Mouse (Mus musculus) lung, postnatal 14 days (tissue): ENCODE measurements around the gene Ltbp1.
"Not testable (repeated sequence)": the region's sequence is repeated elsewhere in the genome, so short reads cannot be mapped to it uniquely, and the experiment has no call there.

Experiments
- DNase-seq: peaks from one replicate; pipeline ENCODE4 v3.0.0; 2021

Gene Ltbp1

GRCm38 (mm10) chr17:75119422-75119821 is 114.1 kb downstream of the Ltbp1 start:
- DNase-seq = no peak

GRCm38 (mm10) chr17:75120071-75120470 is 114.7 kb downstream of the Ltbp1 start:
- no peak for DNase-seq

- no peak for DNase-seq
Observed at GRCm38 (mm10) chr17:75122584-75123282, 117.4 kb downstream of the Ltbp1 start.

GRCm38 (mm10) chr17:75128337-75128935 is 123.1 kb downstream of the Ltbp1 start:
- DNase-seq = peak; percentile 73

- no peak for DNase-seq
Observed at GRCm38 (mm10) chr17:75133983-75134382, 128.6 kb downstream of the Ltbp1 start.

GRCm38 (mm10) chr17:75139731-75140130 is 134.4 kb downstream of the Ltbp1 start:
- DNase-seq = no peak

GRCm38 (mm10) chr17:75142845-75143244 is 137.5 kb downstream of the Ltbp1 start:
- not testable (repeated sequence) for DNase-seq

GRCm38 (mm10) chr17:75143927-75144326 is 138.6 kb downstream of the Ltbp1 start:
- no peak for DNase-seq

GRCm38 (mm10) chr17:75147218-75147617 is 141.8 kb downstream of the Ltbp1 start:
- peak; percentile 31 for DNase-seq

- no peak for DNase-seq
Observed at GRCm38 (mm10) chr17:75151800-75152199, 146.4 kb downstream of the Ltbp1 start.

GRCm38 (mm10) chr17:75153088-75153487 is 147.7 kb downstream of the Ltbp1 start:
- no peak for DNase-seq

- no peak for DNase-seq
Observed at GRCm38 (mm10) chr17:75158385-75158784, 153.0 kb downstream of the Ltbp1 start.

- DNase-seq = no peak
Observed at GRCm38 (mm10) chr17:75159066-75159787, 153.9 kb downstream of the Ltbp1 start.

- no peak for DNase-seq
Observed at GRCm38 (mm10) chr17:75161062-75161461, 155.7 kb downstream of the Ltbp1 start.

- DNase-seq = no peak
Observed at GRCm38 (mm10) chr17:75161931-75162330, 156.6 kb downstream of the Ltbp1 start.

GRCm38 (mm10) chr17:75164566-75164965 is 159.2 kb downstream of the Ltbp1 start:
- DNase-seq = no peak

- no peak for DNase-seq
Observed at GRCm38 (mm10) chr17:75168572-75169200, 163.3 kb downstream of the Ltbp1 start.

- no peak for DNase-seq
Observed at GRCm38 (mm10) chr17:75171659-75172058, 166.3 kb downstream of the Ltbp1 start.

- DNase-seq = no peak
Observed at GRCm38 (mm10) chr17:75172685-75173205, 167.4 kb downstream of the Ltbp1 start.

GRCm38 (mm10) chr17:75174501-75174900 is 169.1 kb downstream of the Ltbp1 start:
- no peak for DNase-seq

- peak; percentile 50 for DNase-seq
Observed at GRCm38 (mm10) chr17:75177920-75178867, 172.8 kb downstream of the Ltbp1 start.

GRCm38 (mm10) chr17:75179001-75179400 is 173.6 kb downstream of the Ltbp1 start:
- DNase-seq = no peak
